ENCODE assay signal across 21 mouse cellular contexts in genomic region chr13:60678912-60679311, GRCm38 (mm10).
DNase-seq lines count a peak whose midpoint lies in the region; ATAC-seq and TF ChIP-seq lines count a peak whose summit lies in the region.
"Had no signal": no experiment of that assay in that cellular context is flagged by ENCODE, and none has a peak within 500 bp of the region (broad histone marks: within the 10 kb centered on the region; RNA-seq: fewer than 3 reads in every experiment).

No protein-coding gene starts in this region.

- H3K27ac ChIP-seq in forebrain, embryonic 16.5 days (ENCODE audit: low read length) = no peak overlapping the region
- H3K27ac ChIP-seq in forebrain, embryonic 12.5 days = no peak overlapping the region
- peak overlapping the region; percentile 76 for H3K27ac ChIP-seq in layer of hippocampus, adult 2 months
- H3K27ac ChIP-seq: heart, embryonic 13.5 days; hindbrain, embryonic 12.5 days; hindbrain, postnatal 0 days had no signal

- TF ChIP-seq CTCF in layer of hippocampus, adult 2 months (conservative IDR thresholded peaks at IDR 0.05) = no peak

- no peak overlapping the region for H3K4me2 ChIP-seq in forebrain, embryonic 16.5 days (ENCODE audit: low read length)
- H3K4me2 ChIP-seq in forebrain, embryonic 12.5 days = no peak overlapping the region
- H3K4me2 ChIP-seq: heart, embryonic 13.5 days; hindbrain, embryonic 12.5 days had no signal

- ATAC-seq in forebrain, embryonic 16.5 days = 0 out of 2 replicates have a peak, but pooled peaks have one; percentile 22
- ATAC-seq in forebrain, embryonic 12.5 days (ENCODE audit: low FRiP score) = no peak
- no peak for ATAC-seq in megakaryocyte, adult 5-6 weeks (ENCODE audit: poor library complexity, severe bottlenecking)
- ATAC-seq: activated CD4-positive, CD25-positive, alpha-beta regulatory T cell, adult 4 months; forebrain, embryonic 14.5 days; hindbrain, postnatal 0 days; Patski had no signal

- H3K27me3 ChIP-seq in forebrain, embryonic 16.5 days (replicated peaks; ENCODE audit: control insufficient read depth, insufficient read depth, low read length) = no peaks in the 10 kb centered on the region
- no peaks in the 10 kb centered on the region for H3K27me3 ChIP-seq in forebrain, embryonic 12.5 days
- H3K27me3 ChIP-seq in megakaryocyte, embryonic 14.5 days (replicated peaks) = no peaks in the 10 kb centered on the region
- H3K27me3 ChIP-seq: CH12.LX; heart, embryonic 13.5 days; hindbrain, embryonic 12.5 days; Patski had no signal

- no peak overlapping the region for H3K9ac ChIP-seq in forebrain, embryonic 16.5 days (replicated peaks; ENCODE audit: low read depth, low read length)
- H3K9ac ChIP-seq in forebrain, embryonic 12.5 days = no peak overlapping the region
- H3K9ac ChIP-seq: heart, embryonic 13.5 days; hindbrain, embryonic 12.5 days had no signal

- DNase-seq in layer of hippocampus, adult 2 months (ENCODE audit: low spot score in 2 of 2) = no peak
- DNase-seq in layer of hippocampus, adult 11-12 months (ENCODE audit: low spot score) = no peak
- no peak for DNase-seq in adrenal gland, adult 18-20 months (ENCODE audit: low spot score in 2 of 2)
- DNase-seq: adrenal gland, adult 2 months; adrenal gland, postnatal 25 days; cerebellum, adult 2 months; cerebellum, postnatal 10 days; gastrocnemius, postnatal 36 days; heart, adult 11 months; heart, postnatal 36 days had no signal

- H3K36me3 ChIP-seq in forebrain, embryonic 16.5 days (ENCODE audit: control insufficient read depth, insufficient read depth) = no peaks in the 10 kb centered on the region
- H3K36me3 ChIP-seq in forebrain, embryonic 12.5 days (replicated peaks) = no peaks in the 10 kb centered on the region
- peaks cover 17% of the 10 kb centered on the region for H3K36me3 ChIP-seq in megakaryocyte, embryonic 14.5 days (replicated peaks; ENCODE audit: low read length)
- H3K36me3 ChIP-seq: heart, embryonic 13.5 days; hindbrain, embryonic 12.5 days had no signal

- H3K9me3 ChIP-seq in forebrain, embryonic 16.5 days (ENCODE audit: control insufficient read depth, low read length) = no peaks in the 10 kb centered on the region
- H3K9me3 ChIP-seq in forebrain, embryonic 12.5 days = no peaks in the 10 kb centered on the region
- peaks cover 5% of the 10 kb centered on the region; the same call in 1 of the 2 replicates for H3K9me3 ChIP-seq in megakaryocyte, embryonic 14.5 days
- H3K9me3 ChIP-seq: heart, embryonic 13.5 days; hindbrain, embryonic 12.5 days had no signal

- peaks cover 15% of the 10 kb centered on the region for H3K4me1 ChIP-seq in forebrain, embryonic 16.5 days (replicated peaks; ENCODE audit: control insufficient read depth, insufficient read depth, low read length)
- H3K4me1 ChIP-seq in forebrain, embryonic 12.5 days = peaks cover 16% of the 10 kb centered on the region
- peaks cover 64% of the 10 kb centered on the region for H3K4me1 ChIP-seq in megakaryocyte, embryonic 14.5 days

- WGBS in forebrain, embryonic 16.5 days = 69% methylated on average over 6 of the region's 6 CpGs
- WGBS in forebrain, embryonic 12.5 days = 84% methylated on average over 6 of the region's 6 CpGs

- H3K4me3 ChIP-seq in forebrain, embryonic 16.5 days (replicated peaks; ENCODE audit: low read length) = no peak overlapping the region
- no peak overlapping the region for H3K4me3 ChIP-seq in forebrain, embryonic 12.5 days (replicated peaks)
- no peak overlapping the region for H3K4me3 ChIP-seq in layer of hippocampus, adult 2 months
- H3K4me3 ChIP-seq in megakaryocyte, embryonic 14.5 days (replicated peaks) = peak overlapping the region; percentile 23
- H3K4me3 ChIP-seq: heart, embryonic 13.5 days; hindbrain, embryonic 12.5 days had no signal
